Mouse (Mus musculus) A20 (cell line): ENCODE measurements at regions not wholly inside any gene's neighbourhood (a gene's known extent, or its start where the extent isn't known, plus 50 kb on each side); places are given as distances from the start of the nearest gene placed in this dataset.

Experiments
- DNase-seq: peaks from one replicate; pipeline ENCODE4 v3.0.0-alpha.2; 2011; ENCODE audit warnings: low read depth, low spot score

DNA sequence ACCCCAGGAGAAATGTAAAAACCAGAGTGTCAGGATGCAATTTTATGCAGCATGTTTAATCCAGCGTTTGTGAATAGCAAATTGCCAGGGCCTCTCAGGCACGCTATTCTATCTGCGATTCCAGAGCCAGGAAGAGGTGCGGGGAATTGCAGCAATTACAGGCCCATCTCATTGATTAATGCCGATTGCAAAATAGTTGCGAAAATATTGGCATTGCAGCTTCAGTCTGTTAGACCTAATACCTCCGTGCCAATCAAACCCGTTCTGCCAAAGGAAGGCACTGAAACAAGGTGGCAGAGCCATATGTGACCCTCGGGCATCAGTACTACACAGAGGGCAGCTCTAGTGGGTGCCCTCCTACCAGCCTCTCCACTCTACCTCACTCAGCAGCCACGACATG lies 212.2 kb upstream of the A230072I06Rik start:
- DNase-seq, result no peak

DNA sequence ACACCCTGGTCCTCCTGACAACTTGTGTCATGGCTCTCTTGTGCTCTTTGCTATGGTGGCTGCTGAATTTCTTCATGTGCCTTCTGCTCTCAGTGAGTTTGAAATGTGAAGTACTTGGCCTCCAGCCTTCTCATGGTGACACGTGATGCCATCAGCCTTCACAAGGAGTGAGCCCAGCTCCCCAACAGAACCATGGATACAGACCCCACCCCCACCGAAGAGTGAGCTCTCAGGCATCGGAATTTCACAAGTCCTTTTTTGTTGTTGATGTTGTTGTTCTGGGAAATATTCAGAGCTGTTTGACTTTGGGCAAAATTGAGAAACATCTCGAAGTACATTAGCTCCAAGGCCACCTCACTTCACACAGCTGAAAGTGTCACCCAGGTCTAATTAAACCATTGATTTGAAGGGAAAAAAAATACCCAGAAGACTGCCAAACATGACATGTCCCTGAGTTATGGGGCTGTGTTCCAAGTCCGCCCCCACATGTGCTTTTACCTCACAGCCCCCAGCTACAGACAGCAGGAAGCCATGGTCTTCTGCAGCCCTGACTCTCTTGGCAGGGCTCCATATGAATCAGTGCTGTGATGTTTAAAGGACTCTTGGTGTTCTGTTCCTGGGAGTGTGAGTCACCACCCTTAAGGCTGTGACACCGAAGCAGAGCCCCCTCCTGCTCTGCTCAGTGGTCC lies 205.2 kb upstream of the A230072I06Rik start:
- DNase-seq, result no peak

DNA sequence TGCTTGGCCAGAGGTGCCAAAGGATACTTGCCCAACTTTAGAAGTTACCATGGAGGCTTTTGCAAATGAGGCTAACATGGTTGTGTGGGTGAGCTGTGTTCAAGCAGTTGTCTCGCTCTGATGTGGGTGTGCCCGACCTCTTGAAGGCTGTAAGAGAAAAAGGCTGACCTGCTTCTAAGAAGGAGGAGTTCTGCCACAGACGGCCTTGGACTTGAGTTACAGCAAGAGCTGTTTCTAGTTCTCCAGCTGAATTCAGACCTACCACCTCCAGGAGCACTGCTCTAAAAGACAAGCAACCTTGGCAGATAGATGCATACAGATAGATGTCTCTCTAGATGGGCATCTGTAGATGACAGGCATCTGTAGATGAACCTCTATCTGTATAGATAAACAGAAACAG lies 202.7 kb upstream of the A230072I06Rik start:
- DNase-seq, result no peak

DNA sequence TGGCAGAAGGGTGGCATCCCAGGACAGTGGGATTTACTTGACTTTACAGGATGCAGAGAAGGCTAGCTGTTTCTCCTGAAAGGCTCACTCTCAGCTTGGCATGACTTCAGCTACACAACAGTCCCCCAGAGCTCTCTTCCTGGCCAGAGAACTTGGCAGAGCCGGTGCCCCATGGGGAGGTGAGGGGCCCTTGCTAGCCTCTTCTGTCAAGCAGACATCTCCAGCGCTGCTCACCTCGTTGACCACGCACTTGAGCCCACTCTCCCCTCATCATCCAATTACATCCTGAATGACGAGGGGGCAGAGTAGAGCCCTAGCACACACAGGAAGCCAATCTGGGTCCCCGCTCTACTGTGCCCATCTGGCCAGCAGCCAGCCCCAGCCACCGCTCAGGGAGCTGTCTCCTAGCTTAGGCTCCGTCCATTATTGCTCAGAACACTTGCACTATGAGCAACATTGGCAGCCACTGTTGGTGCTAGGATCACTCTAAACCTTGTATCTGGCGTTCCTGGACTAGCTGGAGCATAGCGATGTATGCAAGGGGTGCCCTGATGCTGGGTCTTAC lies 201.7 kb upstream of the A230072I06Rik start:
- DNase-seq, result no peak

DNA sequence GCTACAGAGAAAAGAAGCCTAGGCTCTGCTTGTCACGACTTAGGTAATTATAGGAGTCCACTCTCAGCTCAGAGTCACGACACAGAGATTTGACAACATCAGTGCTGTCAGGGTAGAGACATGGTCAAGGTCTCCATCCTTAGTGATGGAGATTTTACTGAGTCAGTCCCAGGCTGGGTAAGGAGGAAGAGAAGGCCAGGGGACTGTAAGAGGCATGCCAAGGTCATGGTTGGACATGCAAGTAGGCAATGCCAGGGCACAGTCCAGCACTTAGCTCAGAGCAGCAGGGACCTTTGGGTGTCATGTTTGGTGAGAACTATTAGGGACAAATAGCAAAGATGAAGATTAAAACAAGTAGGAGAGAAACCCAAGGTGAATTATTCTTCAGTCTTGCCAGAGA lies 200.7 kb upstream of the A230072I06Rik start:
- DNase-seq, result no peak

DNA sequence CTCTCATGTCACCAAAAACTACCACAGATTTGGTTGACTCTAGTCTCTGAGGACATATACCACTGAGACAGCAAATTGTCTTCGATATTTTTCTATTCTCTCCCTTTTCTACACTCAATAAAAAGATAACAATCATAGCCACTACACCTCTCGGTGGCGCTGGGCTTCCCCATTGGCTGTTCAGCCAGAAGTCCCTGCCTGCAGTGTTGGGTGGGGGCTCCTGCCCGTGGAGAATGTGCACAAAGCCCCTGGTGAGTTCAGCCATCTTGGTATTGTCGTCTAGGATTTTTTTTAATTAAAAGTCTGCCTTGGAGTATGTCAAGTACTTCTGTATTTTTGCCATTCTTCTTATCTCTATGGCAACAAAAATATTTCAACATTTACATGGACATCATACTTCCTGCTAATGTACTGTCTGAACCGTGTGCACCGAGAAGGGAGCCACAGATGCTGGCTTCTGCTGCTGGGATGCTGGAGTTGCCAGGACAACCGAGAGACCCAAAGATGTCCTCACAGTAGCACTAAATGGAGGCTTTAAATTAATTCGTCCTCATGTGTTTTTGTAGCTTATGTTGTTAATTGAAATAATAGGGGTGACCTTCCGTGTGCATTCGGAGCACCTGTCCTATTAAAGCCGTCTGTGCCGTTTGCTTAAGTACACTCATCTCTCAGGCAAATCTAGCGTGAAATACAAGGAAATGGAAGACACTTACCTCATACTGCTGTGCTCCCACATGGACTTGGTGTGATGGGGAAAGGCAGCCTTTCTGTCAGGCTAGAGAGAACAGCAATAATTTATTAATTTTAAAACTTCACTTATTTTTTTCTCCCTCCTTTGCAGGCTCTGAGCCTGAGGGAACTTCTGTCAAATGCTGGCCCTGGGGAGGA lies 199.7 kb upstream of the A230072I06Rik start:
- no peak for DNase-seq

DNA sequence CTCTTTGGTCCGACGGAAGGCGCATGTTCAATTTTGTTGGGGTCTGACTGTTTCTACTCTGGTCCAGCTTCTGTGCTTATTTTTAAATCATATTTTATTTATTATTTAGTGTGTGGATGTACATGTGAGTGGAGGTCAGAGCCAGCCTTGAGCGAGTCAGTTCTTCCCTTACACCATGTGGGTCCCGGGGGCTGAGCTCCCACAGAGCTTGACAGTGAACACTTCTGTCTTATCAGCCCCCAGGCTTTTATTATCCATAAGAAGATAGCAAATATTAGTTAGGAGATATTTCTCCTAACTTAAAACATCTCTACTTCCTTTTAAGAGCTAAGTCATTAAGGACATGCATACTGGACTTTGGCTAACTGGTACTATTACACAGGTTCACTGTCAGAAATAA lies 197.1 kb upstream of the A230072I06Rik start:
- no peak for DNase-seq

DNA sequence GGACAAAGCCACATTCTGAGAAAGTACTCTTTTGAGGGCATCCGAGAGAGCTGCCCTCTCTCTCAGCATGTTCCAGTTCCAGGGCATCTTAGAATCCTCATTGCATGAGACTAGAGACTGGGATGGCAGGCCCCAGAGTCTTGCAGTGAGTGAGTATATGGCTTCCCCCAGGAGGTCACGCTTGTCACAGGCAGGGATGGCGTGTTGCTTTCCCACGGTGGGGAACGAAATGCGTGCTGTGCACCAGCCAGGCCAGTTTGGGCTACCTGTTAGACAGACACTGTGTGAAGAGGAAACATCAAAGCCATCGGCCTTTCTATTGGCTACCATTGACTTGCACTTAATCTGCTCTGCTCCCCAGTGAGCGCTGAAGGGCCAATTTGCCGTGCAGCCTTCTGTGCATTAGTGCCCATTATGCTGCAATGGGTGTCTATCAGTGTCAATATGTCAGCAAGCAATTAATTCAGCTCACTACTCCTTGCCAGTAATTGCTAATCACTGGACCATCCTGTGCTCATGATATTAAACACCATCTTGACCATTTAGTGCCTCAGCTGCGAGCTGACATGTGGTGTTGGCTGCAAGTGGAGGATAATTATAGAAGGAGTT lies 191.3 kb upstream of the A230072I06Rik start:
- DNase-seq, result no peak

DNA sequence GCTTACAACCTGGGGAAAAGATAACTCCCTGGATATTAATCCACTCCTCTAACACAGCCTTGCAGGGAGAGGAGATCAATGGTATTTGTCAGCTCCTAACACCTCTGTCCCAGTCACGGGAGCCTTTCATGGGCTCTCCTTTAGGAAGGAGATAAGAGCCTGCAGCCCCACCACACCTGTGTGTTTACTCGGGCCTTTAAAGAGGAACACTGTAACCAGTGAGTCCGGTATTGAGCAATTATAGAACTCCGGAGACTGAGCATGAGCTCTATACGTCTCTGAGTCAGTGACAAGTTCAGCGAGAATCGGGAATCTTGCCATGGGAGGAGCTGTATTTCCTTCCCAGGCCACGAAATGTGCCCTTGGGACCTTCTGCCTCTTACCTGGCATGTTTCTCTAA lies 178.5 kb upstream of the A230072I06Rik start:
- no peak for DNase-seq

DNA sequence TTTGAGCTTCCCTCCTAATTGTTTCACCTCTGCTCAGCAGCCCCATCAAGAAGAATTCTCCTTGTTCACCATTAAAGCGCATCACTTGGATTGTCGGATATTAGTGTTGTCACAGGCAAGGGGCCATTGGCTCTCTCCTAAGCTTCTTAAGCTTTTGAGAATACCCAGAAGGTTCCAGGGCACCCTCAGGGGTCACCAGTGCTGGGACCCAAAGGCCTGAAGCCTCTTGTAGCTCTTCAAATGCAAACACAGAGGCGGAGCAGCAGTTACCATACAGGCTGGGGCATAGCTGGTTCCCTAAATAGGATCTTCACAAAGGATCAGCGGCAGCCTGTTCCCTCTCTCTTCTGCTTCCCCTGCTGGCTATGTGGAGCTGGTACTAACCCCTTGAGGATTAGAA lies 175.3 kb upstream of the A230072I06Rik start:
- no peak for DNase-seq

DNA sequence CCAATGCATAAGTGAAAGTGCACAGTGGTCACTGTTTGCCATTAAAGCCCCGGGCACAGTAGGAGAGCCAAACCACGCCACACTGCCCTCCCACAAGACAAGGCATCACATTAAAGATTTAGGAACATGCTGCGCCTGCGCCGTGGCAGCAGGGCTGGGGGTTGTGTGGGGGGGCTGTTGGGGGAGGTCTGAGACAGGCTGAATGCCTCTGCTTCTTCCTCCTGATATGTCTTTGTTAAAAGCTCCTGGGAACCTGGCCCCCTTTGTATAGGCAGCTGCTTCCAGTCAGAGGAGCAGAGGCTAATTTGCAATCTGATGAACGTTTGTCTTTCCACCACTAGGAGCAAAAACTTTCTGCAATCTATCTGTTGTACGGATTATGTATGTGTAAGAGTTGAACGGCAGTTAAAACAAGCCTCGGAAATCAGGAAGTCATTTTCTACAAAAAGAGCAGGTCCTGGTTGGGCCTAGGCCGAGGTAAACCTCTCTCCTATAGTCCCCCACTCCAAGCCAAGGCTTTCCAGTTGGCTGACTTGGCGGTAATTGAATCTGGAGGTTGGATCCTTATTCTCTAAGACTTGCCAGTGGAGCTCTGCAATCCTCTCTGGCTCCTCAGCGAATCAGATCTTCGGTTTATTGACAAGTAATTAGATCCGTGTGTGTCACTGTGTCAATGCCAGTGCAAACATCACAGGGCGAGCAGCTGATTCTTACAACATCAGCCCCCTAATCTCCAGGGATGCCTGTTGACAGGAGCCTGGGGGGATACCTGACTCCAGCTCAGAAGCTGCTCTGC lies 173.3 kb upstream of the A230072I06Rik start:
- no peak for DNase-seq

DNA sequence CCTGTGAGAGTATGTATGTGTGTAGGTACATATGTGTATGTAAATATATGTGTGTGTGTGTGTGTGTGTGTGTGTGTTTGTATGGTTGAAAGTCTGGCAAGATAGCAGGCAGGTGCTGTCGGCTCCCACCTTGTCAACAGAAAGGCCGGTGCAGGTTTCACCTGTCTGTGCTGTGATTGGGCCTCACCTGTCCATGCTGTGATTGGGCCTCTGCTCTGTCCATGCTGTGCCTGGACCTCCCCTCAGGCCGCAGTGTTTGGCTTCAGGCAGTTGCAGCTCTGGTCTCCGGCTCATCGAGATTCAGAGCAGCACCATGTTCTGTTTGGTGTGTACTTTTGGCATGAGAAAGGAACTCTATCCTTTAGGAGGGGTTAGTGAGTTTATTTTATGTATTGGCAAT lies 170.0 kb upstream of the A230072I06Rik start:
- no peak for DNase-seq

DNA sequence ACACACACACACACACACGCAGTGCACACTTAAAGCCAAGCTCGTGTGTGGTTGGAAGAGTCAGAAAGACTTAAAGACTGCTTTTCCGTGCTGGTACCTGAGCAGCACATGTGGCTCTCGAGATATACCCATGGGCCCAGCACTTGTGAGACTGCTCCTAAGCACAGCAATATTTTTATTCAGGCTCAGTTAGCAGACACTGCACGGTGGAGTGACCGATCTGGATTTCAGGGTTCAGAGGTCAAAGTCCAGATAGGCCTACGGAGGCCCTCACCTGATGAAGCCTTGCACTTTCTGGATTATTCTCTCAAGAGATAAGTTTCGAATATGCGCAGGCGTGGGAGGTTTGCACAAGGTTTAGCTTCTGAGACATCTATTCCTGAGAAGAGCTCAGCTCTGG lies 167.0 kb upstream of the A230072I06Rik start:
- DNase-seq, result no peak

DNA sequence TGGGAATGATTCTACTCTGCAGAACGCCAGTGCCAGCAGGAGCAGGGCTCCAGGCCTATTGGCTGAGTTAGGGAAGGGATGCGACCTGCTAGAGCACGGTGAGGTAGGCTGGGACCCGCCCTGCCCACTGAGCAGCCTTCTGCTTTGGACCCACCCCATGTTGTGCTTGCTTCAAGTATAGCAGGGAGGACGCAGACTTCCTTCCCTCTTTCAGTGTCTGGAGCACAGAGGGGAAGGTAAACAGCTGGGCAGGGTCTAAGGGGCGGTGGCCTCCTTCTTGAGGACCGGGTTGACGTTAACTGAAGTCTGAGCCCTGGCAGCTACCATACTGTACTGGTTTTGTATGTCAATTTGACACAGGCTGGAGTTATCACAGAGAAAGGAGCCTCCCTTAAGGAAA lies 165.6 kb upstream of the A230072I06Rik start:
- DNase-seq, result no peak

DNA sequence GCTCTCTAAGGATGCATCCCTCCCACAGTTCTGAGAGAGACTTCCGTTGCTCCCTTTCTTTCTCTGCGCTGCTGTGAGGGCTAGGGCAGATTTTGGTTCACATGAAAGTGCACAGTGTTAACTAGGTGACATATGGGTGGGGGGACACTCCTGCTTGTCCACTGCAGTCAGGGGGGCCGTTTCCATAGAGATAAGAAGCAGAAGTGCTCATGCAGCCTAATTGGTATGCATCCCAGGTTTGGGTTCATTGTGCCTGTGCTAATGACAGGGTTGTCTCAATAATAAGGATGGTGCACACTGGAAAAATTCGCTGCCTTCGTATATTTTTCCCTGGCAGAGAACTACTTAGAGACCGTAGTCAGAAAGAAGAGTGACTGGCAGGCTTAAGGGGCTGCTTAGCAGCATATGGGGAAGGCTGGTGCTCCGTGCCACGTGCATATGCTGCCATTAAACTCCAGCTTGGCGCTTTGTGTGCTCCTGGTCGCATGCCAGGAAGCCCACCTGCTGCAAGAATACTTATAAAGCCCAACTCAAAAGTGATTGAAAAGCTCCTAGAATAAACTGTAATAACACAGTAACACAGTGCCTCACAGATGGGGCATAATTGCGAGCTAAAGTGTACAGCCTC lies 152.1 kb upstream of the A230072I06Rik start:
- DNase-seq, result no peak

DNA sequence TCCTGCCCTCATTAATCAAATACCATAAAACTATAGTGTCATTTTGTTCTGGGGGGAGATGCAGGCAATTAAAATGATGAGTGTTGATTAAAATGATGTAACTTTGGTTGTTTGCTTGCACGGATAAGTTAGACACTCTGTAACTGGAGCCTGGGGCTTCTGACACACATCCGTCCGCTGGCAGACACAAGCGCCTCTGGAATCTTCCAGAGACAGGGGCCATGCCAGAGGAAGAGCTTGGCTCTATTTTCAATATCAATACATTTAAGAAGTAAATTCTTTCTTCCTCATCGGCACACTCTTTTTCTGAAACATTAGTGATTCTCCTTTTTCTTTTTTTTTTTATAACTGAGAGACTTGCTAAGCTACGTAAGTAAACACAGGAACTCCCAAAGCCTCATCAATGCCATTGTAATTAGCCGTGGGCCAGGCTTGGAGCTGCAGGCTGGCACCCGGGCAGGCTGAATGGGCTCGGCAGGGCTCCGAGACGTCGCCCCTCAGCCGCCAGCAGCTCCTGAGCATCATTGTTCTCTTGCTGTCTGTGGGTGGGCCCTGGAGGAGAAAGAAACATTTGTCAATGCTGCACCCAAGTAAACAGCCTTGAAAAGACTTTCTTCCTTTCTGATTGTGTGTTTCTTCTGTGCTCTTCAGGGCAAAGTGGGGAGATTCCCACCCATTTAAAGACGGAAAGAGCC lies 151.4 kb upstream of the A230072I06Rik start:
- DNase-seq, result no peak

DNA sequence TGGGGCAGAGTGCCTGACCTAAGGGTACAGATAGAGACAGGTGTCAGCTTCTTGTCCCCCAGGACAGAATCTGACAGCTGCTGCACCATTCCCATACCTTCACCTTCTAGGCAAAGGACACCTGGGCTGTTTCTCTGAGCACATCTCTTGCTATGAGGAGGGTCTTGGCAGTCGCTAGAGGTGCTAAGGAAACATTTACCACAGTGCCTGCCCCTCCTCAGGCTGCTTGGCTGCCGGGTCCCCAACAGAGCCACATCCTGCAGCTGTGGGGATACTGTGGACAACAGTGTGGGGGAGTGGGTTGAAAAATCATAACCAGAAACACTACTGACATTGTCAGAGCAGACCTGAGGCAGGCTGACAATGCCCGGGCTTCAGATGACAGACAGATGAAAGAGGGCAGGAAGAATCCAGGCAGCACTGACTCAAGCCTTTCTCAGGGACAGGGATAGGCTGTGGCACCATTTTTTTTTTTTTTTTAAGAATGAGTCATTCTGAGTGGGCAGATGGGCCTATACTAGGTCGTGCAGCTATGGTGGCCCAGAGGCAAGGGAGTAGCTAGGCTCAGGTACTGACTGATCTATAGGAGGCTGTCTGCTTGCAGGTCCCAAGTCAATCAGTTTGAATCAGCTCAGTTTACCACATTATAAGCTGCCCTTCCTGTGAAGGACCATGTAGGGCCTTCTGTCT lies 150.7 kb upstream of the A230072I06Rik start:
- DNase-seq, result no peak

DNA sequence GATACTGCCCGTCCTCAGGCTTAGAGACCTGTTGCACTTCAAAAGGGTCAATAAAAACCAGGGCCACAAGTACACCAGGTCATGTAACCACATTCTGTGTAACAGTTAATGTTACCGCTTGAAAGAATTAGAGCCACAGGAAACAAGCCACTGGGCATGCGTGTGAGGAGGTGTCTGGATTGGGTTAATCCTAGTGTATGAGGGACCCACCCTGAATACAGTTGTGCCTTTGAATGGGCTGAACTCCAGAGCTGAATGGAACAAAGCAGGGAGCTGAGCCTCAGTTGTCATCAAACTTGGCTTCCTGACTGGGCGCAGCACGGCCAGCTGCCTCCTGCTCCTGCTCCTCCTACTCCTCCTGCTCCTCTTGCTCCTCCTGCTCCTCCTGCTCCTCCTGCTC lies 148.0 kb upstream of the A230072I06Rik start:
- peak; percentile 4 for DNase-seq

DNA sequence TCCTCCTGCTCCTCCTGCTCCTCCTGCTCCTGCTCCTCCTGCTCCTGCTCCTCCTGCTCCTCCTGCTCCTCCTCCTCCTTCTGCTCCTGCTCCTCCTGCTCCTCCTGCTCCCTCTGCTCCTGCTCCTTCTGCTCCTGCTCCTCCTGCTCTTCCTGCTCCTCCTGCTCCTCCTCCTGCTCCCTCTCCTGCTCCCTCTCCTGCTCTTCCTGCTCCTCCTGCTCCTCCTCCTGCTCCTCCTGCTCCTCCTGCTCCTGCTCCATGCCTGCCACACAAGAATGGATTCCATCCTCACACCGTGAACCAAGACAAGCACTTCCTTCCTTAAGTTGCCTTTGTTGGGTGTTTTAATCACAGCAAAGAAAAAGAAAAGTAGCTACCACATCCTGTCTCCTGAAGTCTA lies 144.4 kb upstream of the A230072I06Rik start:
- DNase-seq, result peak; percentile 13
